Mouse (Mus musculus) heart, adult 2 months (tissue): ENCODE results near the gene Camkk2. TPM values are rescaled to one million over a fixed set of nuclear protein-coding genes. Genes with fewer than 3 reads are reported as not detected.

Experiments
- DNase-seq, 2 experiments: peaks; one replicate each; pipeline ENCODE4 v3.0.0; 2021
- H3K27ac ChIP-seq: fragments of 200-600 bp; 2 replicates; pipeline ENCODE4 v1.8.1; 2022
- H3K27me3 ChIP-seq: fragments of 200-500 bp; 2 replicates; pipeline ENCODE4 v1.6.1; 2012; ENCODE audit warnings: mild to moderate bottlenecking, low read length, inconsistent platforms, mixed read lengths; ENCODE audit not compliant: control insufficient read depth, insufficient read depth
- H3K36me3 ChIP-seq: fragments of 200-500 bp; 2 replicates; pipeline ENCODE4 v1.6.1; 2012; ENCODE audit warnings: low read length, inconsistent platforms; ENCODE audit not compliant: control insufficient read depth, insufficient read depth
- H3K4me1 ChIP-seq: fragments of 200-500 bp; 2 replicates; pipeline ENCODE4 v1.6.1; 2011; ENCODE audit warnings: low read length; ENCODE audit not compliant: control insufficient read depth, insufficient read depth
- H3K4me3 ChIP-seq: fragments of 200-600 bp; 2 replicates; pipeline ENCODE4 v1.8.1; 2022
- H3K79me2 ChIP-seq: fragments of 200-500 bp; replicated peaks from 2 replicates; pipeline ENCODE4 v1.6.1; 2012; ENCODE audit warnings: mild to moderate bottlenecking, inconsistent platforms, low read length, moderate library complexity, mixed read lengths; ENCODE audit not compliant: control insufficient read depth, insufficient read depth
- H3K9ac ChIP-seq: fragments of 200-500 bp; 2 replicates; pipeline ENCODE4 v1.6.1; 2012; ENCODE audit warnings: low read depth, mild to moderate bottlenecking, control low read depth, inconsistent platforms, low read length, mixed read lengths
- CTCF ChIP-seq: fragments of 200-600 bp; IDR thresholded peaks from 2 replicates; pipeline ENCODE4 v1.8.1; 2022; ENCODE audit warnings: antibody characterized with exemption, mild to moderate bottlenecking, moderate library complexity
- EP300 ChIP-seq: fragments of 200-500 bp; IDR thresholded peaks from 2 replicates; pipeline ENCODE4 v1.6.1; 2011; ENCODE audit warnings: low read depth, low read length, control low read depth; ENCODE audit not compliant: insufficient read depth
- POLR2A ChIP-seq: fragments of 200-500 bp; IDR thresholded peaks from 2 replicates; pipeline ENCODE4 v1.6.1; 2011; ENCODE audit warnings: mild to moderate bottlenecking, low read depth, low read length, control low read depth; ENCODE audit not compliant: insufficient read depth
- WGBS: fragments of 180-500 bp; shearing (Covaris S2); methylation state at CpG from one replicate; pipeline ENCODE4 v1.1.7; 2018; 5-methylcytosine and 5-hydroxymethylcytosine counted together
- intact Hi-C: fragments of 180-260 bp; cut with DNase I; formaldehyde crosslinking; loops from one replicate; pipeline ENCODE4 v1.15.1; 2025
- polyA plus RNA-seq: library from polyadenylated mRNA; depleted of rRNA; stranded (reverse); fragments of >200 nt; gene quantifications from 2 replicates; pipeline ENCODE4 v1.2.3, GENCODE M21; 2012
- total RNA-seq, 2 experiments: library from RNA; stranded (reverse); gene quantifications; 2 replicates each; pipeline ENCODE4 v1.2.3; 2021

Gene Camkk2
- total and polyA plus RNA-seq, 3 experiments = 9.3 to 13.6 (median 10.2) TPM

DNA sequence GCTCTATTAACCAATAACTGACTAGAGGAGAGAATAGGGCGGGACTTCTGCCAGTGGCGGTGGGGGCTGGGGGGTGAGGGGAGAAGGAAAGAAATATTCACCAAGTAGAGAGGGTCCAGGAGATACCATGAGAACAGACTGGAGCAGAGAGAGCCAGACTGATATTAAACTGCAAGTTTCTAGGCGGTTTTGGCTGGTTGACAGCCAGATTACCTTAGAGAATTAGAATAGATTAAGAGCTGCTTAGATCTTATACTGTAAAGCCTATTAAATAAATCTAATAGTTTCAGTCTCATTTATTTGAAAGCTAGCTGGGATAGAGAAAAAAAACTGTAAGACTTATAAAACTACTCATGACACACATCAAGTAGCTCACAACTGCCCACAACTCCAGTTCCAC, 74.0 kb downstream of the Camkk2 start:
- no peak overlapping the region for H3K27ac ChIP-seq
- no peak for DNase-seq
- H3K9ac ChIP-seq = no peak overlapping the region
- no peak overlapping the region for H3K4me3 ChIP-seq
- no peak for TF ChIP-seq POLR2A
- TF ChIP-seq EP300 = no peak
- no peak for TF ChIP-seq CTCF
- H3K27me3 ChIP-seq = no peaks in the 10 kb centered on the region
- no peaks in the 10 kb centered on the region for H3K79me2 ChIP-seq
- intact Hi-C loops = no loop called here
- H3K36me3 ChIP-seq = 0 out of 2 replicates have a peak, but pooled peaks cover 2% of the 10 kb centered on the region
- H3K4me1 ChIP-seq = peaks cover 4% of the 10 kb centered on the region
- WGBS = 75% methylated on average over 3 of the region's 3 CpGs

DNA sequence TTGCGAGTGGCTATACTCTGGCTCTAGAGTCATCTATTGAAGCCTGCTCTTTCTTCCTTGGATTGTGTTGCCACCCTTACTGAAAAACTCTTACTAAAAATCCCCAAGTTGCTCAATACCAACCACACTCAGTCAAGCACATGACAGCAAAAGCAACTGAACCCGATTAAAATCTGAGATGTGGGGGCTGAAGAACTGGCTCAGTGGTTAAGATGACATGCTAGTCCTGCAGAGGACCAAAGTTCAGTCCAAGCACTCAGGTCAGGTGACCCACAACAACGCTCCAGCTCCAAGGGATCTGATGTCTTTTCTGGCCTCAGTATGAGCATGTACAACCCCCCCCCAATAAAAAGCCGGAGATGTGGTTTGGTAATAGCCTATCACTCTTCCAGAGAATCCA, 74.6 kb downstream of the Camkk2 start:
- intact Hi-C loops = no loop called here
- no peak for TF ChIP-seq EP300
- TF ChIP-seq CTCF = no peak
- Histone ChIP-seq H3K27me3 (no peaks in the 10 kb centered on the region), H3K36me3 (0 out of 2 replicates have a peak, but pooled peaks cover 2% of the 10 kb centered on the region), H3K9ac (no peak overlapping the region), H3K4me3 (no peak overlapping the region), H3K4me1 (peaks cover 4% of the 10 kb centered on the region), H3K27ac (no peak overlapping the region), H3K79me2 (no peaks in the 10 kb centered on the region)
- DNase-seq = no peak
- 84% methylated on average over 4 of the region's 4 CpGs for WGBS

DNA sequence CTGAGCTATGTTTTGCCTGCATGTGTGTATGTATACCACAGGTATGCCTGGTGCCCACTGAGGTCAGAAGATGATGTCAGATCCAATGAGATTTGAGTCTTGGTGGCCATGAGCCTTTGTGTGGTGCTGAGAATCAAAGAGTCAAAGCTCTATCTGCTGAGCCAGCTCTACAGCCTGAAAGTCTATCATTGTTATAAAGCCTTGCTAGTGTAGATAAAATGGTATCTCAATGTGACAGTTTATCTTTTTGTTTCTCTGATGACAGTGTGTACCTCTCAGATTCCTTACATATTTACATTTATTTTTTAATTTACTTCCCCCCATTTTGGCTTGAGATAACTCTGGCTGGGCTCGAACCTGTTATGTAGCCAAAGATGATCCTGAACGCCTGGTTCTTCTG, 75.6 kb downstream of the Camkk2 start:
- no peaks in the 10 kb centered on the region for H3K79me2 ChIP-seq
- H3K27me3 ChIP-seq = no peaks in the 10 kb centered on the region
- no peak overlapping the region for H3K9ac ChIP-seq
- no peak for DNase-seq
- intact Hi-C loops = no loop called here
- TF ChIP-seq EP300 = no peak
- no peak for TF ChIP-seq CTCF
- no peak for TF ChIP-seq POLR2A
- 0 out of 2 replicates have a peak, but pooled peaks cover 2% of the 10 kb centered on the region for H3K36me3 ChIP-seq
- no peak overlapping the region for H3K4me3 ChIP-seq
- H3K4me1 ChIP-seq = peaks cover 4% of the 10 kb centered on the region
- H3K27ac ChIP-seq = no peak overlapping the region
- 79% methylated on average over 2 of the region's 2 CpGs for WGBS

DNA sequence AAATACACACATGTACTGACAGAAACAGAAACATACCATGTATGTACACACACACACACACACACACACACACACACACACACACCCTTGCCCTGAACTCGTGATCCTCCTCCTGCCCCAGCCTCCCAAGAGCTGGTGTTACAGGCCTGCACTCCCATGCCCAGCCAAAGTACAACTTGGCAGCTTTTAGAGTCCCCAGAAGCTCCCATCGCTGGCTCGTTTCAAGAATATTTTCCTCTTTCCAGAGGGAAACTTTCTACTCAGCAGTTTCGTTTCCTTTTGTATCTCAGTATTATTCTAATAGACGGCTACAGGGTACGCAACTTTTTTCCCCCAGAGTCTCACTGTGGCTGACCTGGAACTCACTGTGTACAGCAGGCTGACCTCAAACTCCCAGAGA, 77.1 kb downstream of the Camkk2 start:
- intact Hi-C loops = no loop called here
- Histone ChIP-seq H3K36me3 (0 out of 2 replicates have a peak, but pooled peaks cover 2% of the 10 kb centered on the region), H3K27me3 (no peaks in the 10 kb centered on the region), H3K4me3 (no peak overlapping the region), H3K4me1 (peaks cover 4% of the 10 kb centered on the region), H3K79me2 (no peaks in the 10 kb centered on the region), H3K9ac (no peak overlapping the region), H3K27ac (no peak overlapping the region)
- peak in 1 of 2 experiments; percentile 42 for DNase-seq
- no peak for TF ChIP-seq CTCF
- no peak for TF ChIP-seq POLR2A
- no peak for TF ChIP-seq EP300
- WGBS = 40% methylated on average over 6 of the region's 6 CpGs

DNA sequence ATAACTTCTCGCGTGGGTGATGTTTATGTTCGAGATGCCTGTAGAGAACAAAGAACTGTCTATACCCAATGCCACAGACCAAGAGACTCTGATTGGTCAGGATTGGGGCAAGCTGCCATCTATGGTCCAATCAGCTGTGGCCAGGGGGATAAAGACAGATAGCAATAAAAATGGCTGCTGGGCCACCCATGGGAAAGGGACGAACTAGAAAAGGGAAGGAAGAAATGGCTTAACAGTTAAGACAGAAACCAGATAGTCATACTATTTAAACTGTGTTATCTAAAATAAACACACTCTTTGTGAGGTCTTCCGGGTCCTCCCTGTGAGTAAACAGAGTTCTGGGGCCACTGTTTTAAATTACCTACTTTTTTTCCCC, 78.4 kb downstream of the Camkk2 start:
- intact Hi-C loops = no loop called here
- H3K4me1 ChIP-seq = no peaks in the 10 kb centered on the region; the same call in 1 of the 2 replicates
- H3K79me2 ChIP-seq = no peaks in the 10 kb centered on the region
- WGBS = 54% methylated on average over 5 of the region's 5 CpGs
- no peak overlapping the region for H3K9ac ChIP-seq
- TF ChIP-seq EP300 (no peak), CTCF (no peak), POLR2A (no peak)
- DNase-seq = no peak
- H3K27ac ChIP-seq = no peak overlapping the region
- H3K36me3 ChIP-seq = no peaks in the 10 kb centered on the region
- H3K27me3 ChIP-seq = no peaks in the 10 kb centered on the region
- no peak overlapping the region for H3K4me3 ChIP-seq

DNA sequence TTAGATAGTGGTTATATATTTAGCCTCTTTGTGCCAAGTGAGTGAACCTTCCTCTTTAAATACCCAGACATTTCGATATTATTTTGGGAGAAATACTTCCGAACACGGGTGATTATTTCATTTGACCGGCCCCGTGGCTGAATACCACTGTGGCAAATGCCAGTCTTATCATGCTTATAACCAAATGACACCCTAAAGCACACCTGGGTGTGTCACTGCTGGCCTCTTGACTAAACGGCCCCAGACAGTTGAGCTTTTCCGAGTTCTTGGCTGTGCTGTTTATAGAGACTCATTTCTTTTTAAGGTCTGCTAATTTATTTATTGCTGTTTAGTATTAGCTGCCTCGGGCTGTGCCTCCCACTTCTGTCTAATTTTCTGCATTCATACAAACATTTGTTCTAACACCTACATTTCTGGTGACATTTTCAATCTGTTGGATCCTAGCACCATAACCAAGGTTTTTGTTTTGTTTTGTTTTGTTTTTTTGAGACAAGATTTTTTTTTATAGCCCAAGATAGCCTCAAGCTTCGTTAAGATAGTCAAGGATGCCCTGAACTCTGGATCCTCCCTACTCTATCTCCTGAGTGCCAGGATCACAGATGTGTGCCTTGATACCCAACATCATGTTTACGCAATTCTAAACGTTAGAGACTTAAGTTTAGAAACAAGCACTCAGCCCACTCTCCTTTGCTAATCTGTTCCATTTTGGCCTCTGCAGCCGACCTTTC, 78.9 kb downstream of the Camkk2 start:
- intact Hi-C loops = no loop called here
- Histone ChIP-seq H3K4me3 (no peak overlapping the region), H3K9ac (no peak overlapping the region), H3K36me3 (no peaks in the 10 kb centered on the region), H3K4me1 (no peaks in the 10 kb centered on the region; the same call in 1 of the 2 replicates), H3K79me2 (no peaks in the 10 kb centered on the region), H3K27me3 (no peaks in the 10 kb centered on the region), H3K27ac (no peak overlapping the region)
- TF ChIP-seq CTCF = no peak
- no peak for TF ChIP-seq POLR2A
- no peak for TF ChIP-seq EP300
- DNase-seq = no peak
- 66% methylated on average over 12 of the region's 12 CpGs for WGBS
